Mouse (Mus musculus): Measurements from ENCODE around the gene Ap1g2.

Gene Ap1g2

DNA sequence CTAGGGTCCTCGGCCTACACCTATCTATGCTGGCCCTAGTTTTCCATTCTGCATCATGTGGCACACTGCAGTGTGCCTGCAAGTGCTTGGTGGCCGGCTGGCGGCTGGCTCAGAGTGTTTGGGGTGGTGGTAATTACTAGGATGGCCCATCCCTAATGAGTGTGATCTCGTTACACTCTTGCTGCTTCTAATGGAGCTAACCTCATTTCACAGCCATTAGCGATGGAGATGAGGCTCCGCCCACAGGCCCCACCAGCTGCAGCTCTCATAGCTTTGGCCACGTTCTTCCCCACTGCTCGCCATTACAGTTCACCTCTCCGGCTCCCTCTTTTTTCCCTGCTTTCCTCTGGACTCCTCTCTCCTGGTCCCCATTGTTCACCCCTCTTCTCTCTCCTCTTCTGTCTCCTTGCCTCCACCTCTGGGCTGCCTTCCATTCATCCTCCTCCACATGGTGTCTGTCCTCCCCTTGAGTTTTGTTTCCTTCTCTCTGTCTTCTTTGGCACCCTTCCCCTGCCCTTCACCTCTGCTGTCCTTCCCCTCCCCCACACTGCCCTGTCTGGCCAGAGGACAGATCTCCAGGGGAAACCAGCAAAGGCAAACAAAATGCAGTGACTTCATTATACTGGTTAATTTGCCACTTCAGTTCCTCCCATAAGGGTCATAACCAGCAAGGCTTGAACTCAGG lies 20.9 kb downstream of the Ap1g2 start:
- no peak for DNase-seq

GRCm38 (mm10) chr14:55083481-55083880 lies 22.9 kb downstream of the Ap1g2 start:
- no peak for DNase-seq

DNA sequence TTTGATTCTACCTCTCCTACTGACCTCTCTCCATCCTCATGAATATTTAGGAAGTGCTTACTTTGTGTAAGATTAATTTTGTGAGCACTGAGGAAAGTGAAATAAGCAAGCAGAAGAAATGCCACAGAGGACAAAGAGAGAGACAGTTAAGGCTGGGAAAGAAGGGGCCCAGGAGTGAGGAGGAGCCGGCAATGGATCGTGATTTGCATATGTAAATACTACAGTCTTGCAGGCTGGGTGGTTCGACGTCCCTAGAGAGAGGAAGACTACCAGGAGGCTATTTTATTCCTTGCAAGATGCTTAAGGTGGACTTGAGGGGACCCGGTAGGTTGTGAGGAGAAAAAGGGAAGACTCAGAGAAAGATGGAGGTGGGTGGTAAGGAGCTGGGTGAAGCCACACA lies 25.3 kb downstream of the Ap1g2 start:
- no peak for DNase-seq

- DNase-seq: peak; percentile 70 to 73
Observed at GRCm38 (mm10) chr14:55079214-55079970, 27.0 kb downstream of the Ap1g2 start.

GRCm38 (mm10) chr14:55078366-55078989 lies 27.9 kb downstream of the Ap1g2 start:
- DNase-seq: no peak

GRCm38 (mm10) chr14:55077481-55078365 lies 28.7 kb downstream of the Ap1g2 start:
- DNase-seq: no peak

DNA sequence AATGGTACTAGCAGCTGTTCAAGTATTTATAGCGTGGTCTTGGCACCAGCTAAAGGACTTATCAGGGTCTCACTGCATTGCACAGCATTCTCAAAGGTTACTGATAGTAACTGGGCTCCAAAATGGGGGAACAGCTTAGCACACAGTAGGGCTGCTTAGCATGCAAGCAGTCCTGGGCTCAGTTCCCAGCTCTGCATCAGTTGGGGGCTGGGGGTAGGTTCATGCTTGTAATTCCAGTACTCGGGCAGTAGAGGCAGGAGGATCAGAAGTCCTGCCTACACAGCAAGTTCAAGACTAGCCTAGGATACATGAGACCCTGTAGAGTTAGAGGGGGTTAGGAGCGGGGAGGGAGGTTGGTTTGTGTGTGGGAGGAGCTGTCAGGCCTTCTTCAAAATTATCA lies 29.4 kb downstream of the Ap1g2 start:
- no peak for DNase-seq

- DNase-seq: no peak
Observed at GRCm38 (mm10) chr14:55076224-55076623, 30.2 kb downstream of the Ap1g2 start.

- no peak for DNase-seq
Observed at GRCm38 (mm10) chr14:55074416-55074815, 32.0 kb downstream of the Ap1g2 start.

- DNase-seq: no peak
Observed at GRCm38 (mm10) chr14:55071756-55072155, 34.6 kb downstream of the Ap1g2 start.

DNA sequence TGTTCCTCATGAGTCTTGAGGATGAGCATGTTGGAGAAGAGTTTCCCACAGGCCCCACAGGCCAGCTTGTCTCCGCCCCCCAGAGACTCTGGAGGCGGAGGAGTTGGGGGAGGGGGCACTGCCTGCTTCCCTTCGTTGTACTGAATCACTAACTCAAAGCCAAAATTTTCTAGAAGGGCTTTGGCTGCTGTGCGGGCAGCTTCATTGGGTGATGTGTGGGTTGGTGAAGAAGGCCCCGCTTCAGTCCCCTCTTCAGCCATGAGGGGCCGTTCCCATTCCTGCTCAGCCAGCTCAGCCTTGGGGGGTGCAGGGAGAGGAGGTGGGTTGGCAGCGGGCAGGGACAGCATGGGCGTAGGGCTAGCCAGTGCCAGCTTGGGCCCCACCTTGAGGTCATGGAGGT lies 40.4 kb downstream of the Ap1g2 start:
- DNase-seq: no peak

GRCm38 (mm10) chr14:55065391-55065790 lies 41.0 kb downstream of the Ap1g2 start:
- DNase-seq: no peak

- no peak for DNase-seq
Observed at GRCm38 (mm10) chr14:55064481-55065370, 41.7 kb downstream of the Ap1g2 start.

GRCm38 (mm10) chr14:55063581-55064381 lies 42.6 kb downstream of the Ap1g2 start:
- no peak for DNase-seq

DNA sequence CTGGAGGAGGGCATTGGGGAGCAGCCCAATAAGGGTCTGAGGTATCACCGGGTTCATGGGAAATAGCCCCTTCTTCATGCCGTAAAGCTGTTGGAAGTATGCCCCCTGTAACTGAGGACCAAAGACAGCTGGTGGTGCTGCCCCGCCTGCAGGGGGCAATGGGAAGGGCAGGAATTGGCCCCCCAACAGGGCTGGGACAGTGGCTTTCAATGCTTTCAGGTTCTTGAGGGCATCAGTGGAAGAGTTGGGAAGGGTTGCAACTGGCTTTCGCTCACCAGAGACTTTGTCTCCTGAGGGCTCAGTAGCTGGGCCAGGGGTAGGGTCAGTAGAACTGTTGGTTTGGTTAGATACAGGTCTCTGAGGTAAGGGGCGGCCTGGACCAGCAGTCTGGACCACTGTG lies 43.3 kb downstream of the Ap1g2 start:
- no peak for DNase-seq

DNA sequence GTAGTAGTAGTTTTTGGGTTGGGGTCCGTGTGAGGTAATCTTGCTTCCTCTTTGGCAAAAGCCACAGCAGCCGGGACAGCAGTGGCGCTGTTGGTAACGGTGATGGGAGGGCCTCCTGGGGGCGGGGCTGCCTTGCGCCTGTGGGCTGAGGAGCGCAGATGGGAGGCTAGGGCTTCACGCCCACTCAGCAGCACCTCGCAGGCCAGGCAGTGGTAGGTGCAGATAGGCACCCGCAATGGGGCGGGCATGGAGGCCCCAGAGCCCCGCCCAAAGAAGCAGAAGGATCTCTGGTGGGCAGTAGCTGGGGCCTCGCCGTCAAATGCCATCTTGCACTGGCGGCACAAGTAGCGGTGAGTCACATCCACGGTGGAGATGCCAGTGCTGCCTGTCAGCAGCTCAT lies 43.8 kb downstream of the Ap1g2 start:
- DNase-seq: peak; percentile 46 to 64

GRCm38 (mm10) chr14:55061845-55062244 lies 44.5 kb downstream of the Ap1g2 start:
- DNase-seq: no peak

- DNase-seq: no peak
Observed at GRCm38 (mm10) chr14:55059931-55060330, 46.5 kb downstream of the Ap1g2 start.

DNA sequence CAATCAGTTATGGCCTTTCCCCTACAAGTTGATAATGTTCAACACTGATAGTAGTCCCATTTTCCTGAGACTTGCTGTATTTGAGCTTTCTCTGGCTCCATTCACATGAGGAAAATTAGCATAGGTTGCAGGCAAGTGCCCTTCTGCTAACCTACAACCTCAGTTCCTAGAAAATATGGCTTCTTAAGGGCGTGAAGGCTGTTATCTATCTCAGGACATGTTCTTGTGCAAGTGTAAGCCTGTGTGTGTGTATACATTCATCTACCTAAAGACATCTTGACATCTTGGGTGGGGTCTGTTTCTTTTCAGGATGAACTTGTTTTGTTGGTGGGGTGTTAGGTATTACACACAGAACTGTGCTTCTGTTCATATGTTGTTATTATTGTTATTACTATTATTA lies 47.4 kb downstream of the Ap1g2 start:
- no peak for DNase-seq

GRCm38 (mm10) chr14:55055167-55055834 lies 51.1 kb downstream of the Ap1g2 start:
- DNase-seq: no peak
